Mouse (Mus musculus) liver, adult (tissue): ENCODE results near the gene Ell2.

Experiments
- GATA4 ChIP-seq: IDR thresholded peaks from 2 replicates; pipeline ENCODE4 v1.6.1; 2014; ENCODE audit warnings: mild to moderate bottlenecking, low read length; ENCODE audit not compliant: insufficient replicate concordance

Gene Ell2

GRCm38 (mm10) chr13:75747265-75747664 lies 40.7 kb downstream of the Ell2 start:
- TF ChIP-seq GATA4 = no peak

DNA sequence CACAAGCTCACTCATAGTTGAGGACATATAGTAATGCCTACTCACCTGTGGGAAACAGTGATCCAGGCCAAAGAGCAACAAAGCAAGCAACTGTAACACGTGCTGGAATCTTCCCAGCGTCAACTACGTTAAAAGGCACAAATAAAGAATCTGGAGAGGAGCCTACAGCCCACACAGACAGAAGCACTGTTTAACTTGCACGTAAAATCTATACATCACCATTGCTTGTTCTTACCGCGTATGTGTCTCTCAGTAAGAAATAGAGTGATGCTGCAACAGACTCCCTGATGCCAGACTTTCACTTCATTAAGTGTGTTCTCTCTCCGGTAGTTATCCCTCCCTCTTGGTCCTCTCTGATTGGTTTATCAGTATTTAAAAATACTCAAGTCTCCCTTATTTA lies 42.1 kb downstream of the Ell2 start:
- no peak for TF ChIP-seq GATA4

DNA sequence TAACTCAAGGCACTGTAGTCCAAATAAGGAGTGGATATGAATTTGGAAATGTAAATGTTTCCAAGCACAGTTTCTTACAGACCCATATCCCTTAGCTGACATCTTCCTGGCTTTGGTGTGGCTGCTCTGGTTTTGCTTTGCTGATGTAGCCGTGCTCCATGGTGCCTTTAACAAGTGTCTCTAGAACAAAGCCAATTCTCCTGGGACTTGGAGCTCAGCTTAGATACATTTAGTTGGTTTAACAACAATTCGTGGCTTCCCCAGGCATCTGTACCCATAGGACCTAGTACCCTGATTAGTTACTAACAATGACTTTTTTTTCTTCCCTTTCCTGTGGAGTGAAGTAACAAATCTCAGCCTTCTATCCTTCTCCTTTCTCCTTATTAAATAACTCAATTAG lies 44.2 kb downstream of the Ell2 start:
- TF ChIP-seq GATA4 = no peak

GRCm38 (mm10) chr13:75752216-75752938 lies 45.8 kb downstream of the Ell2 start:
- no peak for TF ChIP-seq GATA4

- no peak for TF ChIP-seq GATA4
Observed at GRCm38 (mm10) chr13:75754398-75754797, 47.8 kb downstream of the Ell2 start.

DNA sequence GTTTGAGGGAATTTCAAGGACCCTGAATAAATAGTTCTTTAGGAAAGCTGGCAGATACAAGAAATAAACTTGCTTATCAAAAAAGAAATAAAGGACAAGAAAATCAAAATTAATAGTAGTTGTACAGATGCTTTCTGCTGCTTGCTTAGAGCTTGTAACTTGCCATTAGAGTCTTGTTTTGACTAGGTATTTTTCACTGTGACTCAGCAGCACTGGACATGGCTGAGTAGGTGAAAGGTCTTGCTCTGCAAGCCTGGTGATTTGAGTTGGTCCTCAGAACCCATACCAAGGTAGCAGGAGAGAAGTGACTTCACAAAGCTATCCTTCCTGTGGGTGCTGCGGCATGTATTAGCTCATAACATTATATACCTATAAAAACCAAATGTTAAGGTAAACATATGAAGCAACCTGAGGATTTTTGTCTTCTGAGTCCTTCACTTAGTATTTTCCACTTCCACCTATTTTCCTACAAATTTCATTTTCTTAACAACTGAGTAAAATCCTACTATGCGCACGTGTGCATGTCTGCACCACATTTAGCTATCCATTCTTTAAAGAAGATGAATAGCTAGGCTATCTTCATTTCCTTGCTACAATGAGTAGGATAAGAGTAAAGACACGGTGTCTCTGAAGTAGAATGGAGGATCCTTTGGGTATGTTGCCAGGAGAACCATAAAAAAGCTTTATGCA lies 54.4 kb downstream of the Ell2 start:
- TF ChIP-seq GATA4 = no peak

DNA sequence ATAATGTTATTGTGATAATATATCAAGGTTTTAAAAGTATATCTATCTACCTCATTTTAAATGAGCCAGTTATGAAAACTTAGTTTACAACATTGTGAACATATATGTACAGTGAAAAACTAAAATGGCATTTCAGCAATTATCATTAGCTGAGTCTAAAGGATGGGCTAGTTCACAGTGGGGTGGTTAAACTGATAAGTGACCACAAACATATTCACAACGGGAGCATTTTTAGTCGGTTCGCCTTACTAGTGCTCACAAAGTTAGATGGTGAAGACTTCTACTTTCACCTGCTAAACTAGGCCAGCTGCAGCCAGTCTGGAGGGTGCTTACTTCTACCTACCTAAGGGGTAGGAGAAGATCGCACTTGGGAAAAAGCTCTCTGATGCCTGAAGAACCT lies 56.2 kb downstream of the Ell2 start:
- no peak for TF ChIP-seq GATA4

GRCm38 (mm10) chr13:75763280-75763679 lies 56.7 kb downstream of the Ell2 start:
- TF ChIP-seq GATA4 = no peak

- TF ChIP-seq GATA4 = no peak
Observed at GRCm38 (mm10) chr13:75765742-75766141, 59.2 kb downstream of the Ell2 start.

GRCm38 (mm10) chr13:75766238-75766637 lies 59.7 kb downstream of the Ell2 start:
- TF ChIP-seq GATA4 = no peak

GRCm38 (mm10) chr13:75766967-75767366 lies 60.4 kb downstream of the Ell2 start:
- no peak for TF ChIP-seq GATA4

GRCm38 (mm10) chr13:75770744-75771143 lies 64.2 kb downstream of the Ell2 start:
- no peak for TF ChIP-seq GATA4

- no peak for TF ChIP-seq GATA4
Observed at GRCm38 (mm10) chr13:75771404-75771803, 64.8 kb downstream of the Ell2 start.

- TF ChIP-seq GATA4 = no peak
Observed at GRCm38 (mm10) chr13:75771984-75772730, 65.6 kb downstream of the Ell2 start.

DNA sequence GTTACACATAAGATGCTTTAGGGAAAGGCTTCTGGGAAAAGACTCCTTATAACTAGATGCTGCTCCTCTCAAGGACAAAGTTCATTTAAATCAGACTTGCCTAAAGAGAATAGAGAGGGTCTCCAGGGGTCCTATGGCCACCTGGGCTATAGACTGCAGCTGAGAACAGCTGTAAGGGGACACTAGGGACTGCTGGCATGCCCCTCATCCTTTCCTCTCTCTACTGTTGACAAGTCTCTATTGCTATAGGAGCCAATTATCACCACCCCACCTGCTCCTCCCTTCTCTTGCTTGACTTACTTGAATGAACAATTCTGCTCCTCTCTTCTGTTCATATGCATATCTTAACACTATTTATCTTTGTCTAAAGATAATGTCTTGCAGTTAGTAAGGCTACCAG lies 69.4 kb downstream of the Ell2 start:
- TF ChIP-seq GATA4 = no peak

- TF ChIP-seq GATA4 = no peak
Observed at GRCm38 (mm10) chr13:75776692-75777091, 70.1 kb downstream of the Ell2 start.
